Mouse (Mus musculus) mammary gland, adult 2 months (tissue): ENCODE results near the gene Med24. TPM values are rescaled to one million over a fixed set of nuclear protein-coding genes. Genes with fewer than 3 reads are reported as not detected.

Source experiments
- polyA plus RNA-seq: library from polyadenylated mRNA; depleted of rRNA; stranded (reverse); fragments of >200 nt; gene quantifications from 2 replicates; pipeline ENCODE4 v1.2.3, GENCODE M21; 2012; ENCODE audit warnings: low replicate concordance; rRNA removed

The Med24 gene
- 75.8 and 98.2 TPM in 2 replicates for polyA plus RNA-seq

GRCm38 (mm10) chr11:98729119-98729588 is at the start of gene Med24:
Gene Med24 (minus strand): TSS chr11:98729435.

GRCm38 (mm10) chr11:98774582-98775347 is 45.5 kb upstream of the Med24 start, which contains the start of gene Nr1d1:
Gene Nr1d1 (minus strand): TSS chr11:98775333.

GRCm38 (mm10) chr11:98740393-98741050 is 11.3 kb upstream of the Med24 start, which contains the start of gene Thra:
Gene Thra (plus strand): TSS chr11:98740638.

GRCm38 (mm10) chr11:98701213-98701670 is 28.0 kb downstream of the Med24 start, which contains the start of gene Csf3:
Gene Csf3 (plus strand): TSS chr11:98701263.

GRCm38 (mm10) chr11:98681786-98682745 is 47.2 kb downstream of the Med24 start, which contains the start of gene Psmd3:
Gene Psmd3 (plus strand): TSS chr11:98682554.

GRCm38 (mm10) chr11:98664091-98664490 is 65.1 kb downstream of the Med24 start, which contains the start of gene Gsdma:
Gene Gsdma (plus strand): TSS chr11:98664351.

Other genes with a start within 250 kb of the Med24 start
- 19.7 and 38.8 TPM in 2 replicates for gene Ikzf3, start 183.4 kb downstream of the Med24 start, polyA plus RNA-seq
- 0.43 and 0.88 TPM in 2 replicates for gene Zpbp2, start 178.3 kb downstream of the Med24 start, polyA plus RNA-seq
- gene Ormdl3, start 142.1 kb downstream of the Med24 start, polyA plus RNA-seq, result 218 and 235 TPM in 2 replicates
- gene Lrrc3c, start 131.1 kb downstream of the Med24 start, polyA plus RNA-seq, result not detected in 2 replicates
- gene Gm12355, start 103.8 kb downstream of the Med24 start, polyA plus RNA-seq, result not detected in 2 replicates
- gene Gsdma3, start 103.1 kb downstream of the Med24 start, polyA plus RNA-seq, result 0.52 TPM in 1 of 2 replicates, not detected in the other
- not detected in 2 replicates for gene Gsdma2, start 82.7 kb downstream of the Med24 start, polyA plus RNA-seq
- 0.05 and 0.52 TPM in 2 replicates for gene Gsdma, start 65.1 kb downstream of the Med24 start, polyA plus RNA-seq
- 169 and 195 TPM in 2 replicates for gene Psmd3, start 46.9 kb downstream of the Med24 start, polyA plus RNA-seq
- 1.1 and 1.7 TPM in 2 replicates for gene Csf3, start 28.2 kb downstream of the Med24 start, polyA plus RNA-seq
- 88.4 and 134 TPM in 2 replicates for gene Thra, start 11.2 kb upstream of the Med24 start, polyA plus RNA-seq
- 163 and 226 TPM in 2 replicates for gene Nr1d1, start 45.9 kb upstream of the Med24 start, polyA plus RNA-seq
- gene Msl1, start 66.1 kb upstream of the Med24 start, polyA plus RNA-seq, result 38.4 and 55.7 TPM in 2 replicates
- gene Casc3, start 75.5 kb upstream of the Med24 start, polyA plus RNA-seq, result 37.2 and 39.8 TPM in 2 replicates
- 11.6 and 16.3 TPM in 2 replicates for gene Rapgefl1, start 107.3 kb upstream of the Med24 start, polyA plus RNA-seq
- 10.4 and 20.9 TPM in 2 replicates for gene Wipf2, start 134.2 kb upstream of the Med24 start, polyA plus RNA-seq
- 0.30 and 0.56 TPM in 2 replicates for gene Cdc6, start 178.4 kb upstream of the Med24 start, polyA plus RNA-seq
- 29.7 and 75.4 TPM in 2 replicates for gene Rara, start 198.4 kb upstream of the Med24 start, polyA plus RNA-seq